Mouse (Mus musculus): ENCODE results near the gene Gm29427. TPM values are rescaled to one million over a fixed set of nuclear protein-coding genes. Genes with fewer than 3 reads are reported as not detected.

Gm29427 gene
- total RNA-seq (2012; rRNA removed) (not detected in 2 replicates), total RNA-seq (2014; rRNA removed) (not detected in 2 replicates), polyA plus RNA-seq (2012; ENCODE audit: insufficient read length, low read depth) (not detected in 2 replicates)

DNA sequence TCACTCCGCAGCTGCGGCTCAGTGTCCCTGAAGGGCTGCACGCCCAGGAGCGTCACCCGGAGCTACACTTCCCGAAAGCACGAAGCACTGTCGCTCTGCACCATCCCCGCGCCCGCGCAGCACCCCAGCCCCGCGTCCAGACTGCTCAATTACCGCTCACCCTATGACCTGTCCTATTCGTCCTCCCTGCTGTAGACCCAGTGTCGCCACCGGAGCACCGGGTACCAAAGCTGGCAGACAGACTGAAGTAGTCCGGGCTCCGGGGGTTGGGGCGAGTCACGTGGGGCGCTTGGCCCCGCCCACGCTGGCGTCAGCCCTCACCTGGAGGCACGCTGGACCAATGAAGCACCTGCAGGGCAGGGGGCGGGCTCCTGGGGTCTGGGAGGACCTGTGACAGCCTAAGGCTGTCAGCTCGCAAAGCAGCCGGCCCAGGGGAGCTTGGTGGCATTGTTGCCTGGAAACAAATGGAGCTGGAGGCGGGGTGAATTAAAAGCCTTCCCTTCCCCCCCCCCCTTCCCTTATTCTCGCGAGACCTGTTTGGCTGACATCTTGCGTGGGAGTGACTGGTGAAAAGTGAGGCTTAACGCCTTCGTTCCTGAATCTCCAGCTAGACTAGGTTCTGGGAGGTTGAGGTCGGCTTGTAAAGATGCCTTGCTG is at the start of gene Gm29427:
Gene Gm29427, minus strand, starts transcription at position 239 of the 657 bp plus-strand sequence.
- H3K36me3 ChIP-seq (replicated peaks in 1 of 2; ENCODE audit: control insufficient read depth in 1 of 2, insufficient read depth in 1 of 2, low read length in 1 of 2): peaks cover 0 to 13% of the 10 kb centered on the region in 2 experiments
- H3K27ac ChIP-seq (ENCODE audit: insufficient read depth, low read depth): peak within 1 kb of the TSS; percentile 16
- H3K4me2 ChIP-seq (ENCODE audit: insufficient read depth, low read depth, poor library complexity, severe bottlenecking): peak within 1 kb of the TSS; percentile 49
- H3K27me3 ChIP-seq (replicated peaks): no peaks in the 10 kb centered on the region
- peaks cover 15% of the 10 kb centered on the region for H3K79me2 ChIP-seq (replicated peaks; ENCODE audit: control insufficient read depth, extremely low read depth, insufficient read depth, poor library complexity, severe bottlenecking)
- H3K4me3 ChIP-seq (replicated peaks in 1 of 3; ENCODE audit: low read depth in 2 of 3, low read length in 2 of 3, poor library complexity in 1 of 3): peak within 1 kb of the TSS; percentile 92 to 98 (median 93)
- peaks cover 6 to 41% of the 10 kb centered on the region in 2 experiments for H3K4me1 ChIP-seq (ENCODE audit: control insufficient read depth in 1 of 2, insufficient read depth in 2 of 2)
- TF ChIP-seq POLR2A (IDR thresholded peaks at IDR 0.05; ENCODE audit: low read depth, low read length) (peak; percentile 75), USF1 (IDR thresholded peaks at IDR 0.05; ENCODE audit: low read depth, low read length) (peak; percentile 96), HCFC1 (IDR thresholded peaks at IDR 0.05; ENCODE audit: low read depth, low read length) (peak; percentile 63), SIN3A (IDR thresholded peaks at IDR 0.05; ENCODE audit: low read length) (peak; percentile 83), TBP (conservative IDR thresholded peaks at IDR 0.05; ENCODE audit: low read depth, low read length) (peak; percentile 74), CHD1 (IDR thresholded peaks at IDR 0.05; ENCODE audit: low read depth, low read length) (no peak), MAZ (IDR thresholded peaks at IDR 0.05; ENCODE audit: low read depth, low read length) (peak; percentile 67; the same call in 1 of the 2 replicates), TCF12 (IDR thresholded peaks at IDR 0.05; ENCODE audit: low read depth, low read length) (no peak), MAX (IDR thresholded peaks at IDR 0.05; ENCODE audit: low read length) (peak; percentile 92), POLR2AphosphoS2 (IDR thresholded peaks at IDR 0.05; ENCODE audit: low read depth, low read length) (peak; percentile 67; the same call in 1 of the 2 replicates), JUN (IDR thresholded peaks at IDR 0.05; ENCODE audit: insufficient read depth, low read depth, low read length) (no peak), IRF4 (IDR thresholded peaks at IDR 0.05; ENCODE audit: low read depth, low read length) (peak; percentile 14; the same call in 1 of the 2 replicates), ZC3H11A (IDR thresholded peaks at IDR 0.05; ENCODE audit: low read depth, low read length) (no peak), USF2 (conservative IDR thresholded peaks at IDR 0.05; ENCODE audit: low read depth, low read length) (peak; percentile 89), CHD2 (IDR thresholded peaks at IDR 0.05; ENCODE audit: low read length) (peak; percentile 99), MXI1 (IDR thresholded peaks at IDR 0.05; ENCODE audit: low read depth, low read length) (peak; percentile 75), BHLHE40 (IDR thresholded peaks at IDR 0.05; ENCODE audit: low read depth, low read length) (peak; percentile 58), NELFE (IDR thresholded peaks at IDR 0.05; ENCODE audit: low read depth, low read length) (peak; percentile 74; the same call in 1 of the 2 replicates)
- peak; percentile 93 for DNase-seq (ENCODE audit: extremely low read depth)
- in situ Hi-C loops (cut with MboI; ENCODE audit: low pct_ligation_motif_present, low pct_unique_long_range_greater_than_20kb, low sequenced_read_pairs) (loop anchor here (10.0 kb wide), 2 partner anchors 269 to 339 kb away; no protein-coding TSS in a partner anchor), dilution Hi-C loops (cut with MboI; ENCODE audit: extremely low pct_ligation_motif_present, extremely low pct_unique_long_range_greater_than_20kb, low sequenced_read_pairs) (no loop called here)
- peak within 1 kb of the TSS; percentile 89 for H3K9ac ChIP-seq (ENCODE audit: insufficient read depth, low read depth)
- no peaks in the 10 kb centered on the region for H3K9me3 ChIP-seq (replicated peaks; ENCODE audit: low read length)

DNA sequence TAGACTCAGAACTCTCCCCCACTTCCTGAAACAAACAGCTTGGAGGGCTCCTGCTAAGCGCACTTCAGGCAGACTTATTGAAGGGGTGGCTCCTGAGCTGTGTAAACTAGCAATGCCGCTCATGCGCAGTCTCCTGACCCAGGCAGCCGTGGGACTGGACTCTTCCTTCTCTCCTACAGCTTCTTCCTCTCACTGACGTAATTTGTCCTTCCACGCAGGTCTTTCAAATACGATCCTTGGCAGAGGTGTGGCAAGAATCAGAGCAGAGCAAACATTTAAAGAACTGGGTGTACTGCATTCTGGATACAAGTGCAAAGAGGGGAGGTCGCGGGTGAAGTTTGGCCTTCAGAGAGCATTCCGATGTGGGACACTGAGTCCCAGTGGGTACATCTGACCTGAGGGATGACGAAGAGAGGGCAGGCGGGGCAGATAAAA is 48.4 kb upstream of the Gm29427 start:
- H3K27me3 ChIP-seq (replicated peaks): no peaks in the 10 kb centered on the region
- H3K4me3 ChIP-seq (replicated peaks in 1 of 3; ENCODE audit: low read depth in 2 of 3, low read length in 2 of 3, poor library complexity in 1 of 3): no peak overlapping the region
- H3K4me2 ChIP-seq (ENCODE audit: insufficient read depth, low read depth, poor library complexity, severe bottlenecking): no peak overlapping the region
- DNase-seq (ENCODE audit: extremely low read depth): no peak
- in situ Hi-C loops (cut with MboI; ENCODE audit: low pct_ligation_motif_present, low pct_unique_long_range_greater_than_20kb, low sequenced_read_pairs): no loop called here
- H3K27ac ChIP-seq (ENCODE audit: insufficient read depth, low read depth): no peak overlapping the region
- no peaks in the 10 kb centered on the region; the same call in 1 of the 2 replicates for H3K79me2 ChIP-seq (replicated peaks; ENCODE audit: control insufficient read depth, extremely low read depth, insufficient read depth, poor library complexity, severe bottlenecking)
- H3K9me3 ChIP-seq (replicated peaks; ENCODE audit: low read length): no peaks in the 10 kb centered on the region
- dilution Hi-C loops (cut with MboI; ENCODE audit: extremely low pct_ligation_motif_present, extremely low pct_unique_long_range_greater_than_20kb, low sequenced_read_pairs): no loop called here
- H3K4me1 ChIP-seq (ENCODE audit: control insufficient read depth in 1 of 2, insufficient read depth in 2 of 2): peaks cover 0 to 4% of the 10 kb centered on the region in 2 experiments; a peak in 1 of 4 replicates
- H3K9ac ChIP-seq (ENCODE audit: insufficient read depth, low read depth): no peak overlapping the region
- TF ChIP-seq ZMIZ1 (IDR thresholded peaks at IDR 0.05; ENCODE audit: low read depth, low read length) (no peak), ZC3H11A (IDR thresholded peaks at IDR 0.05; ENCODE audit: low read depth, low read length) (no peak), EP300 (IDR thresholded peaks at IDR 0.05; ENCODE audit: low read length) (no peak), IRF4 (IDR thresholded peaks at IDR 0.05; ENCODE audit: low read depth, low read length) (no peak), KAT2A (IDR thresholded peaks at IDR 0.05; ENCODE audit: insufficient replicate concordance, low read length) (no peak), SIN3A (IDR thresholded peaks at IDR 0.05; ENCODE audit: low read length) (no peak), MEF2A (IDR thresholded peaks at IDR 0.05; ENCODE audit: borderline replicate concordance, low read depth, low read length) (no peak), ZNF384 (IDR thresholded peaks at IDR 0.05; ENCODE audit: low read depth, low read length) (no peak), MAZ (IDR thresholded peaks at IDR 0.05; ENCODE audit: low read depth, low read length) (no peak), POLR2A (IDR thresholded peaks at IDR 0.05; ENCODE audit: low read depth, low read length) (no peak), SMC3 (IDR thresholded peaks at IDR 0.05; ENCODE audit: low read depth, low read length) (no peak), TBP (conservative IDR thresholded peaks at IDR 0.05; ENCODE audit: low read depth, low read length) (no peak), NELFE (IDR thresholded peaks at IDR 0.05; ENCODE audit: low read depth, low read length) (no peak), RCOR1 (conservative IDR thresholded peaks at IDR 0.05; ENCODE audit: low read depth, low read length) (no peak)
- no peaks in the 10 kb centered on the region for H3K36me3 ChIP-seq (replicated peaks in 1 of 2; ENCODE audit: control insufficient read depth in 1 of 2, insufficient read depth in 1 of 2, low read length in 1 of 2)
